Mouse (Mus musculus): ENCODE measurements around the gene Vars.

DNA sequence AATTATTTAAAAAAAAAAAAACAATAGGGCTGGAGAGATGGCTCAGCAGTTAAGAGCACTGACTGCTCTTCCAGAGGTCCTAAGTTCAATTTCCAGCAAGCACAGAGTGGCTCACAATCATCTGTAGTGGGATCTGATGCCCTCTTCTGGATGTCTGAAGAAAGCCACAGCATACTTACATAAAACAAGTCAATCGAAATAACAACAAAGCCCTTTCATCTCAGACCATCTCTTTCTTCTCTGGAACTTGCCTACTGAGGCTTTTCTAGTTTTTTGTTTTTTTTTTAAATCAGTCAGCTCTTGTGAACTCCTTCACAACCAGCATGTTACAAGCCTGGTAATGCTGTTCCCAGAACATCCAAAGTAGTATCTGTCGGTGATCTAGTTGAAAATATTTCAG is 20.1 kb upstream of the Vars start:
- no peak for TF ChIP-seq CTCF (IDR thresholded peaks at IDR 0.05; ENCODE audit: control insufficient read depth, insufficient read depth, insufficient replicate concordance, low read depth, low read length)
- no peak for TF ChIP-seq POLR2A (IDR thresholded peaks at IDR 0.05; ENCODE audit: control insufficient read depth, low read depth, low read length)
